Mouse (Mus musculus) right cerebral cortex, postnatal 36 days (tissue): ENCODE results near the gene Cdiptos.

Experiments used
- DNase-seq, 2 experiments: peaks; one replicate each; pipeline ENCODE4 v3.0.0; 2022; ENCODE audit warnings: low spot score in 2 of 2, mixed read lengths in 1 of 2

The Cdiptos gene

DNA sequence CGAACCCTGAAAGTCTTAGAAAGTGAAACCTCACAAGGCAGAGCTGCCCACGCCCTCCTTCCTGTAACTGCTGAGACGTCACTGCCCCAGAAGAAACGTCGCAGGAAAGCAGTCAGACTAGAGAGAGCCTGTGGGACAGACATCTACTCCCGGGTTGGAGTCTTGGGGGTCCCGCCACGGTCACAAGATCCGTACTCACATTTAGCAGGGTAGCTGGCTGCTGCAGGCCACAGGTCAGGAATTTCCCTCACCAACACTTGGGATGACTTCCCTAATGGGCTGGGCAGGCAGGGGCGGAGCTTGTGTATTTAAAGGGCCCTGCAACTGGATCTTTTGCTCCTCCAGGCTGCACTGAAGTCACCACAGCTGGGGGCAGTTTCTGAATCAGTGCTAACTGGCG, 38.4 kb upstream of the Cdiptos start, which contains the start of gene Mvp:
Gene Mvp, minus strand, starts transcription at position 302 of the 400 bp plus-strand sequence.
- no peak for DNase-seq

GRCm38 (mm10) chr7:127013385-127013784, 37.5 kb upstream of the Cdiptos start:
- no peak for DNase-seq

- no peak for DNase-seq
Observed at GRCm38 (mm10) chr7:127012845-127013244, 36.9 kb upstream of the Cdiptos start.

- no peak for DNase-seq
Observed at GRCm38 (mm10) chr7:127012374-127012773, 36.5 kb upstream of the Cdiptos start.

DNA sequence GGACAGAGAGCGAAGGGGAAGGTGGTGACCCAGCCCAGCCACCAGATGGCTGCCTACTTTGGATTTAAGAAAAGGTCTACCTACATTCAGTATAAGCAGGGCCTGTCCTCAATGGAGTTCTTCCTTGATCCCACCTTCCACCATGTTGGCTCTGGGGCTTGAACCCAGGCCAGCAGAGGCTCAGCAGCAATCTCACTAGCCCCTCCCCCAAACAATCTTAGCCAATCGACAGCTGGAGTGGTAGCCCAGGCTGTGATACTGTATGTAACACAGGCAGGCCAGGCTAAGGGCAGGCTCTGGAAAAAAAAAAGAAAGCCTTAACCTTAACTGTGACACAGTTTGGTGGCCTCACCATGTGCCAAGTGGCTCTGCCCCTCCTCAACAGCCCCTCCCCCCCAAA, 35.8 kb upstream of the Cdiptos start:
- no peak for DNase-seq

DNA sequence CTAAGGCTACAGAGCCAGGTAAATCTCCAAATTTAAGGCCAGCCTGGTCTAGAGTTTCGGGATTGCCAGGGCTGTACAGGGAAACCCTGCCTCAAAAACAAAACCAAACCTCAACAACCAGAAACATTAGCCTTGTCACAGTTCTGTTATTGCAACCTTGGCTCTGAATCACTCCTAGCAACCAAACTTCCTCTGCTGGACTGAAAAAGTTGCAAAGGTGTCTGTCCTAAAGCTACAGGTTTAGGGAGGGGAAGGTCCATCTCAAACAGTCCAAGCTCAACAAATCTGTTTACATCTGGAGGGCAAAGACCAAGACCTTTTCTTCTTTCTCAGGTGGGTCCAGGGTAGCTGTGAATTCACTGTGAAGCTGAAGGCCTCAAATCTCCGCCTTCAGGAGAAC, 35.2 kb upstream of the Cdiptos start:
- no peak for DNase-seq

DNA sequence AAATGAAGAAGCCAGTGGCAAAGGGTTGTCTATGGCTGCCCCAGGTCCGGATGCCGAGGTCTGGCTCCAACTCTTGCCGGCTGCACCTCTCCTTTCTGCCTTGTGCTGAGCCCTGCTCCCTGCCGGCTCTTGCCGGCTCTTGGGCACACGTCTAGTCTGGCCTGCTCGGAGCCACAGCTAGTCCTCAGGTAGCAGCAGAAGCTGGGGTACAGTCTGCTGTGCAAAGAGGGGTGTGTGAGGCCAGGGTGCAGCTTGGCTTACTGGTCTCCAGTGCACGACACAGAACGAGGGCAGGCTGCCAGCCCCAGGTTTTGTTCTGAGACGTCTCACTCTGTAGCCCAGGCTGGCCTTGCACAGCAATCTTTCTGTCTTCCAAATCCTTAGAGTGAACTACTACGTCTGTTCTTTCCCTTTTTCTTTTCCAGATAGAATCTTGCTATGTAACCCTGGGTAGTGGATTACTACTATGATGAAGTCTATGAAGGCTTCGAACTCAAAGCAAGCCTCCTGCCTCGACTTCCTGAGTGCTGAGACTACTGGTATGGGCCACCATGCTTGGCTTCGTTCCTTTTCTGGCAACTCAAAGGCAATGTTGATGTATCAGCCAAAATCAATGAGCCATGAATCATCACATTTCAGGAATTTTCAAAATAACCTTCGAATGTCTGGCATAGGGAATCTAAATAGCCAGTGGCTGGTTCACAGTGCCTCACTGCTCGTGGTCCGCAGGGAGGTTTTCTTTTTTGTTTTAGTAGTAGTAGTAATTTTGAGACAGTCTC, 33.6 kb upstream of the Cdiptos start:
- DNase-seq = no peak

DNA sequence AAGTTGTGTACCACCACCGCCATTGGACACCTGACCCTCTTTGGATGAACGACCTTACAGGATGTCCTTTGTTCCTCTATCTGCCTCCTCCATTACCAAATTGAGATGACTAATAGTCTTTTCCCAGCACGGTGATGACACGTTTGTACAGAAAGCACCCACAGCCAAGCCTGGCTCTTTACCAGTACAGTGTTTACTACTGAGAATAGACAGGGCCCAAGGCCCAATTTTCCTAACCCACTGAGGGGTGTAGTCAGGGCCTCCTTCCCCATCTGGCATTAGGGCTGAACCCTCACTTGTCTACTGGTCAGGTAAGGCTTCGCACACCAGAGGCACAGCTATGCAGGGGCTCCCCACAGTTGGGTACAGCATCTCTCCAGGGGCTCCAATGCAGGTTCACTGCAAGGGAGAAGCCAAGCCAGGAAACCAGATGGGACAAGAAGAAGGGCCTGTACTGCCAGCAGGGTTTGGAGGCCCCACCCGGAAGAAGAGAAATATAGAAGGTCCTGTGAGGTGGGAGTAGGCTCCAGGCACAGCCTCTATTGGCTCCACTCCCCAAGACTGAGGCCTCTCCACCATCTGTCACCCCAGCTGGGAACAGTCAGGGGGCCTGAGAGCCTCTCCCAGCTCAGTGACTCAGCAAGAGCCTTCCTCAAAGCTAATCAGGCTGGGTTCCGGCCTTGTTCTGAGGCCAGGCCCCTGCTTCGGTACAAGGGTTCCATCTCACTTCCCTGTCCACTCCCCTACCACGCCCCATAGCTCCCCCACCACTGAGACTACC, 32.5 kb upstream of the Cdiptos start:
- DNase-seq = peak; percentile 70 to 72

DNA sequence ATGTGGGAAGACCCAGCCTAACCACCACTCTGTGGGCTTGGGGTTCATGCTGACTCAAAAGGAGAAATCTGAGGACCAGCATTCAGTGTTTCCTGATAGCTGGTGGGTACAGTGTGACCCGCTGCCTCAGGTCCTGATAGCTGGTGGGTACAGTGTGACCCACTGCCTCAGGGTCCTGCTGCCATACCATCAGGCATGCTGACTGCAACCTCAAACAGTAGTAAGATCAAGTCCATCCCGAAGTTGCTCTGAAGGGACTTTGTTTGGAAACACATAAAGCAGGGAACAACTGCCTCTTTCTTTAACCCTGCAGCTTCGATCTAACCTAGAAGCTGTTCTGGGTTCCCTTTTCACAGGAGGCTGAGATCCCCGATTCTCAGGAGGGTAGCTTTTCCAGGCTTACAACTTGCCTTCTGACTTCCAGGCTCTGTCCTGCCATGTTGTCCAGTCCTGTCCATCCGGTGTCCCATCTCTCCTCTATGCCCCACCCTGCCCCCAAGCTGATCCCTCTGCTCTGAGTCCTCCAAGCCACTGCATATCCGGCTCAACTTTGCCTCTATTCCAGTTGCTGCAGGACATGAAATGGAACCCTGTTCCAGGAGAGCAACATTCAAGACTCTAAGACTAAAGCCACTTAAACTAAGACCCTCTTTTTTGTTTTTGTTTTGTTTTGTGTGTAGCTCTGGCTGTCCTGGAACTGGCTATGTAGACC, 31.6 kb upstream of the Cdiptos start:
- DNase-seq = no peak

DNA sequence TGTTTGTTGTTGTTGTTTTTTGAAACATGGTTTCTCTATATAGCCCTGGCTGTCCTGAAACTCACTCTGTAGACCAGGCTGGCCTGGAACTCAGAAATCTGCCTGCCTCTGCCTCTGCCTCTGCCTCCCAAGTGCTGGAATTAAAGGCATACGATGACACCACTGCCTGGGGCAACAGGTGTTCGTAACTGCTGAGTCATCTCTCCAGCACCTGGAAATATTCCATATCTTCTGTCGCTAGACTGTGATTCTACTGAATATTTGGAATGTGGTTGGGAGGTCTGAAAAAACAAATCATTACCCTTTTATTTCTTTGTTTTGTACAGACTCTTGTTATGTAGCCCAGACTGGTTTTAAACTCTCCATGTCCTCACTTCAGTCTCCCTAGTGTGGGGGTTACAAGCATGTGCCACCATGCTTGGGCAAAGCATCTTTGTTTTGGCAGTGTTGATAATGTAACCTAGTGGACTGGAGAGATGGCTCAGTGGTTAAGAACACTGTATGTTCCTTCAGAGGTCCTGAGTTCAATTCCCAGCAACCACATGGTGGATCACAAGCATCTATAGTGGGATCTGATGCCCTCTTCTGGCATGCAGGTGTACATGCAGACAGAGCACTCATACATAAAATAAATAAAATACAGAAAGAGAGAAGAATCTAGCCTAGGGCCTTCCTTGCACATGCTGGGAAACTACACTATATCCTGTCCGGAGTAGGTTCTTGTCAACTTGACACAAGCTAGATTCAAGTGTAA, 28.4 kb upstream of the Cdiptos start:
- no peak for DNase-seq

GRCm38 (mm10) chr7:127003620-127004019, 27.7 kb upstream of the Cdiptos start:
- no peak for DNase-seq

GRCm38 (mm10) chr7:126999568-126999967, 23.7 kb upstream of the Cdiptos start:
- DNase-seq = no peak

- no peak for DNase-seq
Observed at GRCm38 (mm10) chr7:126996449-126996848, 20.6 kb upstream of the Cdiptos start.

- no peak for DNase-seq
Observed at GRCm38 (mm10) chr7:126988816-126989215, 12.9 kb upstream of the Cdiptos start.

GRCm38 (mm10) chr7:126986319-126986718, 10.4 kb upstream of the Cdiptos start:
- DNase-seq = peak in 1 of 2 experiments; percentile 49

DNA sequence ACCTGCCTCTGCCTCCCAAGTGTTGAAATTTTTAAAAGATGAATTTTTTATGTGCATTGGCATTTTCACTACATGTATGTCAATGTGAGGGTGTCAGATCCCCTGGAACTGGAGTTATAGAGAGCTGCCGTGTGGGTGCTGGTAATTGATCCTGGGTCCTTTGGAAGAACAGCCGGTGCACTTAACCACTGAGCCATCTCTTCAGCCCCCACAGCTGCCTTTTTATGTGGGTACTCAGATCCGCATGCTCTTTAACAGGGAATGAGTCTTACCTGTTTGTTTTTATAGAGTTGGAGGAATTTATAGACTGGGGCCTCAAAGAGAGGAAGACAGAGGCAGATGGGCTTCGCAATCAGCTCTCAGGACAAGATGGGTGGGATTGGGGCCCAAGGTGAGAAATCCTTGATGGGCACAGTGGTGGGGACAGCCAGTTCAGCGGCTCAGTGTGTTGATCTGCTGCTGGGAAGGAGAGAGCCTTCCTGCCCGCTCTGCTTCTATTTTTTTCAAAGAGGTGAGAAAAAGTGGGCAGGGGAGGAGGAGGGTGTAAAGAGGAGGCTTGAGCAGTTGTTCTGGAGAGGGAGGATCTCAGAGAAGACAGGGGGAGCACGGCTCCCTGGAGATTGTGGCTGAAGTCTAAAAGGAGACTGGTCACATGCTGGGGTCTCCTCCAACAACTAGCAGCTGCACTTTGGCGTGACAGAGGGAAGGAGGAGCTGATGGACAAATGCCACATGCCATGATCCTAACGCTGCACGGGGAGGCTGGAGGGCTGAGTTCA, 9.0 kb upstream of the Cdiptos start:
- peak; percentile 47 to 70 for DNase-seq

DNA sequence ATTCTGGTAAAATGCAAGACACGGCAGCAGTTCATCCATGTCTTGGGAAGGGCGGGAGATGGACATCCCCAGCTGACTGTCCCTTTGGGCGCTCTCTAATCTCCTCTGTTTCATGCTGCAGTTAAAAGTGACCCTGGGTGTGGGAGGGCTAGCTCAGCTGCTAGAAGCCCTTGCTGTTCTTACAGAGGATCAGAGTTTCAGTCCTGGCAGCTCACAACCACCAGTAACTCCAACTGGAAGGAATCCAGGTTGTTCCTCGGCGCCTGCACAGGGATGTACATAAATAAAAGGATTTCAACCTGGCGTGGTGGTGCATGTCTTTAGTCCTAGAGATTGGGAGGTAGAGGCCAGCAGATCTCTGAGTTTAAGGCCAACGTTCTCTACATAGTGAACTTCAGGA, 7.2 kb upstream of the Cdiptos start:
- no peak for DNase-seq

DNA sequence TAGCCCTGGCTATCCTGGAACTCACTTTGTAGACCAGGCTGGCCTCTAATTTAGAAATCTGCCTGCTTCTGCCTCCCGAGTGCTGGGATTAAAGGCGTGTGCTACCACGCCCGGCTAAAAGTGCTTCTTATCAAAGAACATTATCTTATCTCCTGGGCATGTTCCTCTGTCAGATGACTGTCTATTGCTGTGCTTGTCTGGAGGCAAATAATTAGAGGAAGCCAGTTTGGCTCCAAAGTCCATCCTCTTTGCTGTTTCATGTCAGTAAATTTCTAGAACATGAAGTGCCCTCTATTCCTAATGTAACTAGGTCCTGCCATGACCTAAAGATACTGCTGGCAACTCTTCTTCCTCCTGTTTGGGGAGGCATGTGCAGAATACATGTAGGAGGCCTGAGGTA, 6.2 kb upstream of the Cdiptos start:
- no peak for DNase-seq

DNA sequence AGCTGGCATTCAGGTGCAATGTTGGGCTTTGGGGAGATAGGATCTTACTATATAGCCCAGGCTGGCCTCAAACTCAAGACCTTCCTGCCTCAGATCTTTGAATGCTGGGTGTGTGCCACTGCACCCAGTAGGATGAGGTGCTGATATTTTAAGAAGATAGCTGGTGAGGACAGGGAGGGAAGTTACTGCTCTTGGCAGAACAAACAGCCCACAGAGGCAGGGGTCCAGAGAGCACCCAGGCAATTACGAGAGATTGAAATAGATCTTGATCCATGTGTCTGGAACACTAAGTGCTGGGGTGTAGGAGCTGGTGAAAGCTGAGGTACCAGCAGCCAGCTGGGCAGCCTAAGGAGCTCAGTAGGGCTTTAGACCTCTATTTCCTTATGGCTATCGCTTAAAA, 5.7 kb upstream of the Cdiptos start:
- no peak for DNase-seq

DNA sequence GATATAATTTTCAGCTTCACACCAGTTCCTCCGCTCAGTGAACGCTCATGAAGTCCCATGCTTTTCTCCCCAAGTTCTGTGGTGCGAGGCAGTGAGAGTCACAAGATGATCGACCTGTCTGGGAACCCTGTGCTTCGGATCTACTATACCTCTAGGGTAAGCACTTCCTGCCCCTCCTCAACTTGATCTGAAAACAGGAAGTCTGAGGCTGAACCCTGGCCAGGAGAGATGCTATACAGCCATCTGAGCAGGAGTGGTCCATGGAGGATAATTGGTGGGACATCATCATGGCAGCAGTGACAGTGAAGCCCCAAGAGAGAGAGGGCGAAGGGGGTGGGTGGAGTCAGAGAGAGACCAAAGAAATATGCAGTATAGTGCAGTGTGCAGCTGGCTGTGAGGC, 2.9 kb upstream of the Cdiptos start:
- DNase-seq = no peak
